Mouse (Mus musculus) adrenal gland, adult 18-20 months (tissue): ENCODE data around the gene Cchcr1. TPM values are rescaled to one million over a fixed set of nuclear protein-coding genes. Genes with fewer than 3 reads are reported as not detected.

Experiments used
- DNase-seq, 2 experiments: peaks; one replicate each; pipeline ENCODE4 v3.0.0; 2021 to 2022; ENCODE audit warnings: low spot score in 2 of 2
- total RNA-seq, 2 experiments: library from RNA; stranded (reverse); gene quantifications; 1 replicate in 1 of 2; 2 replicates in 1 of 2; pipeline ENCODE4 v1.2.3; 2021

Cchcr1 gene
- total RNA-seq, 2 experiments from 2014 or later = 6.3 to 6.7 TPM

DNA sequence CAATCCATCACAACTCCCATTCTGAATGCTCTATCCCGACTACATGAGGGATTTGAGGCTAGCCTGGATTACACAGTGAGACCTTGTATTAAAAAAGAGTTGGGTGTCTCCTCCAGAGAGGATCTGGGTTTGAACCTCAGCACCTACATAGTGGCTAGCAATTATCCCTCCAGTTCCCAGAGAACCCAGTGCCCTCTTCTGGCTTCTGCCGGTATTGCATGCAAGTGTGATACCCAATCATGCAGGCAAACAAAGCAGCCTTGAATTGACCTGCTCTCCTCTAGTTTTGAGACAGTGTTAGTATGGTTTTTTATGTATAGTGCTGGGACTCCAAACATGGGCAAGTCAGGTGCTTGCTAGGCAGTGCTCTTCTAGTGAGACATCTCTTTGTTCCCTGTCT, 3.0 kb upstream of the Cchcr1 start:
- DNase-seq = peak; percentile 69 to 81

DNA sequence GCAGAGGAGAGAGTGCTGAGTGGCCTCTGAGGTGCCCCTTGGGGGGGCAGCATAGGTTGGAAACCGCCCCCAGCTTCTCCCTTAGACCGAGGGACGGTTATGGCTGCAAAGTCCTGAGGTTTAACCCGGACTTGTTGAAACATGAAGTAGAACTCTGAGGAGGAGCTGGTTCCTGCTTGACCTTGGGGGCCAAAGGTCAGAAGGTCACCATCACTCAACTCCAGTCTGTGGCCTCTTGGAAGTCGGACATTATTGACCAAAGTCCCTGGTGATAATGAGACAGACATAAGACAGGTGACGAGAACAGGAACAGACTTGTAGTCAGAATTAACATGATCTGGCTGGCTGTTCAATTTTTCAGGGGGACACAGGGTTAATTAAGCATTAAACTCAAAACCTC, 2.1 kb upstream of the Cchcr1 start:
- DNase-seq = no peak

DNA sequence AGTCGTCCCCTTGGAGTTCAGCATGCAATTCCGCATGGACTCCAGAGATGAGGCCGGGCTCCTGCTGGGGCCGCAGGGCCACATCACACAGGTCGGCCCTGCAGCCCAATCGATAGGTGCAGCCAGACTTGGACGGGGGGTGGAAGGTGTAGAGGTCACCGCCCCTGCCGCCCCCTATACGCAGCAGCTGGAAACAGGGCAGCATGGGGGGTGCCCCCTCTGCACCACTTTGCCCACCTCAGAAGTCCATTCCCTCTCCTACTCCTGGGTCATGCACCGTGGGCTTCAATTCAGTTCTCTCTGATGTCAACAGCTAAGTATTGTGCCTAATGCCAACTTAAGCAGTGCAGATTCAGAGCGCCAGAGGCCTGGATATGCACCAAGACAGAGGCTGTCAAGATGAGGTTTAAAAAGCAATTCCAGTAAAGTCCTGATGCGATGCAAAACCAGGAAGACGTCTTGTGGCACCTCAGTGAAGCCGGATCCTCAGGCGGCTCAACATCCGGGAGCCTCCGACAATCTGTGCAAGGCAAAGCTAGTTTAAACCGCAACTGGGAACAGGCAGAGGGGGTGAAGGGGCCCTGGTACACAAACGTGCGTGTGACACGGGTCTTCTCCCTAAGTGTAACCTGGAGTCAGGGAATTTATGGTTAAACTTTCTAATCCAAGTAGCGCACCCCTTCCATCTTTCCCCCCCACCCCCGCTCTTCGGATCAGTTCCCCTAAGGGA, 824 bp upstream of the Cchcr1 start:
- DNase-seq = peak in 1 of 2 experiments; percentile 11

DNA sequence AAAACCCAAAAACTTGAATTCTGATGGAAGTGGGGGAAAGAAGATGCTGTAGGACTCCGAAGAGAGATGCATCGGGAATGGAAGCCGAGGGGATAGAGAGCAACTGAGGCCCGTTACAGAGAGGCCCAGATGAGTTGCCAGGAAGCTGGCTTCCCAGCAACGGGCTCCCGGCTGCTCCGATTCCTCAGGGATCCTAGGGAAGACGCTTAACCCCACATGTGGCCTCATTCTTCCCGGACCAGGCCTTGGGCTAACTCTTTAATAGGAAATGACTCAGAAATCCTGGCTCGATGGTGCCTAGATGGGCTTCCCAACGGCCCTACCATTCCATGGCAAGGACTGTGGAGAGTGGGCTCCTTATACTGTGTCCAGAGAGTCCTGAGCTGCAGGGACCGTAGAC, 626 bp downstream of the Cchcr1 start:
- DNase-seq = peak in 1 of 2 experiments; percentile 14

DNA sequence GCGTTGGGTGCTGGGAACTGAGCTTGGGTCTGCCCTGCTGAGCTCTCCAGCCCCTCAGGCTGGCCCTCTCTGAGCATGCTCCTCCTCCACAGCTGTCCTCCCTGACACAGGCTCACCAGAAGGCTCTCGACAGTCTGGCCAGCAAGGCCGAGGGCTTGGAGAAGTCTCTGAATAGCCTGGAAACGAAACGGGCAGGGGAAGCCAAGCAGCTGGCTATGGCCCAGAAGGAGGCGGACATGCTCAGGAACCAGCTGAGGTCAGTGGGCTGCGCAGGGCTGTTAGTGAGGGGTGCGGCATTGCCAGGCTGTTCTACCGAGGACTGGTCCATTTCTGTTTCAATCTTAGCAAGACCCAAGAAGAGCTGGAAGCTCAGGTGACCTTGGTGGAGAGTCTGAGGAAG, 7.5 kb downstream of the Cchcr1 start:
- DNase-seq = no peak

DNA sequence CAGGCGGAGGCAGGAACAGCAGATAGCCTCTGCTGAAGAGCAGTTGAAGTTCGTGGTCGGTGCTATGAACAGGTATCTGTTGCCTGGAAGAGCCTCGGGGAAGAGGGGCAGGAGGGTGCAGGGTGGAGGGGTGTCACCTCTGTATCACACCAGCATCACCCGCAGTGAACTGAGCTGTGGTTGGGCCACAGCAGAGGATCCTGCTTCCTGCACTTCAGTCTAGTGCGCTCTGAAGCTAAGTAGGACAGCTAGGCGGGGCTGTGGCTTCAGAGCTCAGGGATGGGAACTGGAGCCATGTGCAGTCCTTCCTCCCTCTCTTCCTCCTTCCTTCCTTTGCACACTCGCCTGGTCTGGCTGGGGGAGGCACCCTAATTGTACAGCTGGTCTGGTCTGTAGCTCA, 9.7 kb downstream of the Cchcr1 start:
- DNase-seq = no peak

DNA sequence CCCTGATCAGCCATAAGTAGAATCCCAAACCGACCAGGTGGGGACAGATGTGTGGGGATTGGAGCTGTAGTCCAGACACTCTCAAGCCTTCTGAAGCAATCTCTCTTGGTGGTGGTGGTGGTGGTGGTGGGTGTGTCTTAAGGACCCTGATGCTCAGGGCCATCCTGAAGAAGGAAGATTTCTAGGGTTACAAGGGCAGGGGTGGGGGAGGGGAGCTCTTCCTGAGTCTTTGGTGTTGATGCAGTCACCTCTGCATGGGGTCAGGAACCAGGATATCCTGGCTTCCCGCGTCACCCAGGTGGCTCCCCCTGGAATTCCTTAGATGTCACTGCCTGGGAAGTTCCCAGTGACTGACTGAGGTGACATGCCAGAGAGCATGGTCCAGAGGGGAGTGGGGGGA, 15.5 kb downstream of the Cchcr1 start:
- DNase-seq = no peak

DNA sequence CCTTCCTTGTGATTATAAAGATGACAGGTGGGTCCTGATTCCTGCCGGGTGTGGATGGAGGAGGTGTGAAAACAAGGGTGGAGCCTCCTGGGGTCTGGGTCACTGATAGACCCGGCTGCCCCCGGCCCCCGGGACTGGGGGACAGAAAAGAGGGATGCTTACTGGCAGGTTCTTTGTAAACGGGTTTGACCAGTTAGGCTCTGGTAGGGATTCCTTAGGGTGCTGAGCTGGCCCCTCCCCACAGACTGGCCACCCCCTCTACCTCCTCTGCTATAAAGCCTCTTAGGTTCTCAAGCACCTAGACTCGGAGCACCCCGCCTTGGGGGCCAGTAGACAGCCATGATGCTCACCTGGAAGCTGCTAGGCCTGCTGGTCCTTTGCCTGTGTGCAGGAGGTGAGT, 16.0 kb downstream of the Cchcr1 start, which contains the start of gene Psors1c2:
Gene Psors1c2, plus strand, starts transcription at position 301 of the 400 bp plus-strand sequence.
- DNase-seq = no peak

DNA sequence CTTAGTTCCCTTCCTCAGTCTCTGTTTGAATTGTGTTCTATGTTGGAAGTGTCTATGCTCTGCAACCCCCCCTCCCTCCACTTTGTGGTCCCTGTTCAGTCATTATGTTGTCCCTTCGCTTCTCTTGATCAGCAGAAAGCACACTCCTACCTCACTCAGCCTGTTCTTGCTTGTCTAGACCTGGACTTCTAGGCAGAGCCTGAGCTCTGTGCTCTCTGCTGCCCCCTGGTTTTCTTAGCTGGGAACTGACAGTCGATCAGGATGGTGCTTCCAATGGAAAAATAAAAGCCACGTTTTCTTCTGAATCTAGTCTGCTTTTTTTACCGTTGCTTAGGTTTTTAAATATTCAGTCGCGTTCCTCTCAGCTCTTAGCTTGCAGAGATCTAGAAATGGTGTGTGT, 17.4 kb downstream of the Cchcr1 start:
- peak; percentile 61 to 69 for DNase-seq

DNA sequence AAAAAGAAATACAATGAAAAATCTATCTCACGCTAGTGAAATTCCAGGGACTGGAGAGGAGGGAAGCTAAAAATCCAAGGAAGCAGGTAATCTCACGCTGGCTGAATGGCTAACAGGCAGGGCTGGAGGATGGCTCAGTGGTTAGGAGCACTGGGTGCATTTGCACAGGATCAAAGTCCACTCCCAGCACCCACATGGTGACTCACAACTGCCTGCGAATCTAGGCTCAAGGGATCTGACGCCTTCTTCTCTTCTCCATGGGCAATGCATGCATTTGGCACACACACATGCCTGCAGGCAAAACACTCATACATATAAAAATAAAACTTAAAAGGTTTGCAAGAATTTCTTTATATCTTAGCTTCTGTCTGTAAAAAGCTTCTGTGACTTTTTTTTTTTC, 20.5 kb downstream of the Cchcr1 start:
- DNase-seq = no peak

DNA sequence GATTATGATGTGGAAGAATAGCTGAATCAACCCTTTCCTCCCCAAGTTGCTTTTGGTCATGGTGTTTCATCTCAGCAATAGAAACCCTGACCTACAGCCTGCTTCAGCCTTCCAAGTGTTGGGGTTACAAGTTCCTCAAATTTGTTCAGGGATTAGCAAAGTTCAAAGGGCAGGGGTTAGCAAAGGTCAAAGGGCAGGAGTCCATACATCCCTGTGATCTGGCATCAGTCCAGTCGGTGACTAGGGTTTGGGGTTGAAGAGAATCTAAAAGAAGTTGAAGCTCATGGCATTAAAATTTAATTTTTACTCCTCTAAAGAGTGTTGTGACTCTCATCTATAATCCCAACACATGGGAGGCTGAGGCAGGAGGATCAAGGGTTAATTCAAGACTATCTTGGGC, 21.6 kb downstream of the Cchcr1 start:
- DNase-seq = no peak

DNA sequence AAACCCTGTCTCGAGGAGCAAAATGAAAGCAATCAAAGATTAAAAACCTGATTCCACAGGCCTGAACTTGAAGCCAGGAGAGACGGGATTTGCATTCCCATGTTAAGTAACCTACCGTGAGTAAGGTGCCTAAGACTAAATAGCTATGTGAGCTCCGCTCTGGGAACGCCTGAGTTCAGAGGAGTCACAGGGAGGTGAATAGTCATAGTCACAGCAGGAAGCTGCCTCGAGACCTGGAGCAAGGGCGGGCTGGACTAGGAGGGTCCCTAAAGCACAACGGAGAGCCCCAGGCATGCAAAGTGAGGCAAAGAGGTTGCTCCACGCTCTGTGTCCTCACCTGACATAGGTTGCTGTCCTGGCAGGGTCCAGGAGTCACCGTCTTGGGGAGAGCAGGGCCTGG, 22.6 kb downstream of the Cchcr1 start:
- no peak for DNase-seq

DNA sequence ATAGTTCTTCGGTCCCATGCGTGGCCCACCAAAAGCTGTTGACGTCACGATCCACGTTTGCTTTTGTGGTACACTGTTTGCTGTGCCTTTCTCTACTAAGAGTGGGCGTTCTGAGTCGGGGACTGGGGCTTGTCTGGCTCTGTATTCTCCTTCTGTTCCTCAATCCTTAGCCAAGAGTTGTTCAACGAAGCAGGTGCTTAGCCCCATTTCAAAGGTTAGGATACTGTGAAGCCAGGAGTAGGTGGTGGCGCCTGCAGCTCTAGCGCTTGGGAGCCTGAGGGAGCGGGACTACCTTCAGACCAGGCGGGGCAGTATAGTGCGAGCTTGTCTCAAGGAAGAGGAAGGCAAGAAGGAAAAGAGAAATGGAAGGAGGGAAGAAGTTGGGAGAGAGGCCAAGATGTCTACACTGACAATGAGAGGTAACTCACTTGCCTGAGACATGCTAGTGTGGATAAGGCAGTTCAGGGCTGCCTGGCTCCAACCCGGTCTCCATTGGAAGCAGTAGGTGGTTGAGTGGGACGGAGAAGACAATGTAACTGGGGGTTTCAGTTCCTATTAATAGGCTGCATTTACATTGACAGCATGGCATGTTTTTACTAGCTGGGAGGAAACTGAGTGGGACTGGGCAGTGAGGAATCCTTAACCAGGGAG, 26.0 kb downstream of the Cchcr1 start:
- no peak for DNase-seq

DNA sequence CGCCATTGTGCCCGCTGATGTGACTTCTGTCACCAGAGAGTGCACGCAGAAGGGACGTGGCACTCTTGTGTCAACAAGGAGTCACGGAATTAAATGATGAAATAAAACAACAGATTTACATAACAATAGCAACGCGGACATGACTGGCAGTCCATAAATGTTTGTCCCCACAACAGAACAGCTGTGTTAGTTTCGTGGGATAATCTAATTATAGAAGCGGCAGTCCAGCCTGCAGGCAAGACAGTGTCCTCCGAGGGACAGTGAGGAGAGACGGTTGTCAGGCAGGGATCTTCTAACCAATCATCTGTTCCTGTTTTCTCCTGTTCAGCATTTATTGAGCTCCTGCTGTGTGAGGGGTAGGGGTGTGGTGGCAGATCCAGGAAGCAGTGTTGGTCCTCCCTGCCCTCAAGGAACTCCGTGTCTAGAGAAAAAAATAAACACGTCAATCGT, 26.5 kb downstream of the Cchcr1 start:
- DNase-seq = no peak

DNA sequence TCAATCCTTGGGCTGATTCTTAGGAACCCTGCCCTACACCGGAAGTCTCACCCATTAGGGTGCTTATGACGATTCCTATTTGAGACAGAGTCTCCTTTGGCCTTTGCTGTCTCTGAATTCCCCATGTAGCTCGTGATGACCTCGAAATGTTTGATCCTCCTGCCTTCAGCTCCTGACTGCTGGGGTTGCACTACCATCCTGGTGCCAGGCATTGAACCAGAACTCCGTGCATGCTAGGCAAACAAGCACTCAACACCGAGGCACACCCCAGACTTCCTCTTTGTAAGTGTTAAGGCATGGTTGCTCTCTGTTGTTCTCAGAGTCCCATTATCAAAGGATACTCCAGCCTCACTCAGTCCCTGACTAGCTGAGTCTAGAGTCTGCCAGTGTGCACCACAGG, 27.1 kb downstream of the Cchcr1 start:
- DNase-seq = no peak

DNA sequence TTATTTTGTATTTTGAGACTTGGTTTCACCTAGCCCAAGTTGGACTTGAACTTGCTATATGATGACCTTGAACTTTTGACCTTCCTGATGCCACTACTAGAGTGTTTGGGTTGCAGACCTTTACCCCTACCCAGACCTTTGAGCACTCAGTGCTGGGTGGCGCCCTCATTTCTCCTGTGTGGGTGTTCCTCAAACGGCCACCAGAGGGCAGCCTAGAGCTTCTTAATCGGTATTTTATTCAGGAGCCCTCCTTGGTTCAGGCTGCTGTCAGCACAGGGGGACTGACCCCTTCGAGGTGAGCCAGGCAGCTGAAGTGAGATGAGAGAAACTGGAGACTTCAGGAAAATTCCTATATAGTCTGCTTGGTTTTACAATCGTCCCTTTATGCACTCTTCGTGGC, 27.8 kb downstream of the Cchcr1 start:
- peak; percentile 57 to 60 for DNase-seq

DNA sequence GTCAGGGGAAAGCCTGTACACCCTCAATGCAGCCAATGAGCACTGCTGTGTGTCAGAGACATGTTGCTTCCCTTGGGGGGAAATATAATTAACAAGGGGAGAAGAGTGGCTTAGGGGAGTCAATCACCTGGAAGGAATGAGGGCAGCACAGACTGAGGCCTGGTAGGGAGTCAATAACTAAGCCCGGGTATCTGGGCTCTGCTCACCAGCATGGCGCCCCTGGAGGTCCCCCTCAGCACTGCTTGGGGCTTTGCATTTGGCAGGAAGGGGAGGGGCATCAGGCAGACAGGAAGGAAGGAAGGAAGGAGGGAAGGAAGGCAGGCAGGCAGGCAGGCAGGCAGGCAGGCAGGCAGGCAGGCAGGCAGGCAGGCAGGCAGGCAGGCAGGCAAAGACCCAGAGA, 30.6 kb downstream of the Cchcr1 start:
- no peak for DNase-seq

DNA sequence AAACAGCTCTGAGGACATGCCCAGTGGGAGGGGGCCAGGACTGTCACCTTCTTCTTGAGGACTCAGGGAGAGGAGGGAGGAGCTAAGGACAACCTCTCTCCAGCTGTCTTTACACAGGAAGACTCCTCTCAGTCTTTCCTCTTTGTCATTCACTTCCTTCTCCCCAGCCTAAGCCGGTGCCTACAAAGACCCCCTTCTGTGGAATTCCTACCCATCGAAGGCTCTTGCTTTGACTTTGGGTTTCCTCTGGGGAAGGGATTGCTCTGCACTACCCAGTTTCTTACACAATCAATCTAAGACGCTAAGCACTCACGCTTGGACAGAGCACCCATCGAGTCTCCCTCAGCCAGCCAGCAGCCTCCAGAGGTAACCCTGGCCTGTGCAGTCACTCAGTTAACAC, 31.7 kb downstream of the Cchcr1 start:
- DNase-seq = no peak

DNA sequence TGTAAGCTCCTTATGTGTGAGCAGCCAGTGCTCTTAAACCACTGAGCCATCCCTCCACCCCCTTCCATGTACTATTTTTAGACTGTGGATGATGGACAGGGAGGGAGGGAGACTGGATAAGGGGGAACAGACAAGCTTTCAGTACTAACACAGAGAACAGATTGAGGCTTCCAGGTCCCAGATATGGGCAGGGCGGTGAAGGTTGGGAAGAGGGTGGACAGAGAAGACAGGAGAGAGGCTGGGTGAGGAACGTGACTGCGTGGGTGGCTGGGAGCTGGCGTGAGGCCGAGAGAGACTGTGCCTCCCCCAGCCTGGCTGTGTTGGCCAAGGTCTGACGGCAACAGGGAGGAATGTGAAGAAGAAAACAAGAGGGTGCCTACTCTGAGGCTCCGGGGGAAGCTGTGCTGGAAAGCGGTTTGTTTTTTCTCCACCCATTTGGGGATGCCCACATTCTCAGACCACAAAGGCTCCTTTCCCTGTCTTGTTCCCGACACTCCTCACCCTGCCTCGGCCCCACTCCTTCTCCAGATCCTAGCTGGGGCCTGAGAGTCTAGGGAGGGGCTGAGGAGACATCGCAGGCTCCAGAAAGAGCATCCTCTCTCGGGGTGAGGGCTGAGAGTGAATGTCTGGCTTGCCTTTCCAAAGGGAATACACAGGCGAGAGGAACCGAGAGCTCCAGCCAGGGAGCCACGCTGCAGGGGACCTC, 32.7 kb downstream of the Cchcr1 start:
- DNase-seq = peak; percentile 71 to 75

DNA sequence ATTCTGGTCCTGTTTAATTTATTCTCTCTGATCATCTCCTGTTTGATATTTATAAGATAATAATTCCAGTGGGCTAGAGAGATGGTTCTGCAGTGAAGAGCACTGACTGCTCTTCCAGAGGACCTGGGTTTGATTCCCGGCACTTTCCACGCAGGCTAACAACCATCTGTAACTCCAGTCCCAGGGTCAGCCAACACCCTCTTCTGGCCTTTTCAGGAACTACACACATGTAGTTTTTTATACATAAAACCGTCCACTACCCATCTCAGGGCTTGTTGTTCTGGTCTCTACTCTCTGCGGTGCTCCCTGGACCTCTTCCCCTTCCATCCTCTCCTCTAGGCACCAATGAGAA, 33.2 kb downstream of the Cchcr1 start:
- DNase-seq = no peak

DNA sequence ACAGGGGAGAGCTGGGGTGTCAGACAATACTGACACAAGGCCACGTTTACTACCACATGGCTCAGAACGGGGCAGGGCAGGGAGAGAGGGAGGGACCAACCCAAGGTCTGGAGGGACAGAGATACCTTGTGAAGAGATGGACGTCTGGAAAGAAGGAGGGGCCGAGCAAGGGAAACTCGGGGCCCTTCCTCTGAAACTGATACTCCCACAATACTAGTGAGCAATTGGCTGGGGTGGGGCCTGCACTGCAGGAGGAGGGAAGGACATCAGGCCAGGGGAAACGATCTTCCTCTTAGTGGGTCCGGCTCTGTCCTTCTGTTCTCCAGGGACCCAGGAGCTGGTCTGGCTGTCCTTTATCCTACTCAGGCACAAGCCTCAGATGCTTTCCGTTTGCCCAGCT, 34.0 kb downstream of the Cchcr1 start:
- no peak for DNase-seq

DNA sequence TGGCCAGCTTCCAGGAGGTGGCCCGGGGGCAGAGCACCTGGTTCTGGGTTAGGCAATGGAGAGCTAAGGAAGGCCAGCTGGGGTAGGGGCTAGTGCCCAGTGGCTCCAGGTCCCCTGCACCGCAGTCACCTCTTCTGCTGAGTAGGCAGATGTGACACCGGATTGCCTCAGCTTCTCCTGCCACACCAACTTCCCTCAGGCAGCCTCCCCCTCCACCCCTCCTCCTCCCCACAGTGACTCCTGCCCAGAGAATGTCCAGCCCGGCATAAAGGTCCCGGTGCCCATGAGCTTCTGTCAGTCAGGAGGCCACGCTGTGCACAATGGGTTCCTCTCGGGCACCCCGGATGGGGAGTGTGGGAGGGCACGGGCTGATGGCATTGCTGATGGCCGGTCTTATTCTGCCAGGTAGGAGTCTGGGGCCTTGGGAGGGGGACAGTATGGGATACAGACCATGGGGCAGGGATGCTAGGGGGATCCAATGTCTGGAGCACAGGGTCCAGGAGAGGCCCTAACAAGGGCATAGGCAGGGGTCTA, 35.0 kb downstream of the Cchcr1 start, which contains the start of gene Cdsn:
Gene Cdsn, plus strand, starts transcription at position 248 of the 534 bp plus-strand sequence.
- no peak for DNase-seq
